Comparison of ENCODE assay signal across 9 mouse cellular contexts in genomic region chr2:6100755-6101154, GRCm38 (mm10). TPM values are rescaled to one million over a fixed set of nuclear protein-coding genes. Genes with fewer than 3 reads are reported as not detected.
A peak's percentile ranks its signal among the peaks of the same experiment; 100 is the strongest.
DNase-seq lines count a peak whose midpoint lies in the region; ATAC-seq and TF ChIP-seq lines count a peak whose summit lies in the region.
"Had no signal": no experiment of that assay in that cellular context is flagged by ENCODE, and none has a peak within 500 bp of the region (broad histone marks: within the 10 kb centered on the region; RNA-seq: fewer than 3 reads in every experiment).

No protein-coding gene starts in this region.

- intact Hi-C loops in heart, adult 2 months (cut with DNase I), result no loop called here

- WGBS in heart, adult 2 months, result 55% methylated on average over 20 of the region's 20 CpGs
- WGBS in forebrain, embryonic 16.5 days, result 51% methylated on average over 19 of the region's 20 CpGs
- WGBS in liver, embryonic 13.5 days (ENCODE audit: insufficient replicate concordance), result 24% methylated on average over 20 of the region's 20 CpGs

- TF ChIP-seq CTCF in heart, adult 2 months (IDR thresholded peaks at IDR 0.05), result no peak
- TF ChIP-seq CTCF in E14TG2a.4 (conservative IDR thresholded peaks at IDR 0.05; ENCODE audit: low read length), result no peak

- no peak overlapping the region for H3K27ac ChIP-seq in heart, adult 2 months
- H3K27ac ChIP-seq in forebrain, embryonic 16.5 days (ENCODE audit: low read length), result no peak overlapping the region
- H3K27ac ChIP-seq in liver, embryonic 13.5 days, result no peak overlapping the region
- H3K27ac ChIP-seq: macrophage had no signal

- no peak for TF ChIP-seq EP300 in heart, adult 2 months (IDR thresholded peaks at IDR 0.05; ENCODE audit: insufficient read depth, low read depth, low read length)

- TF ChIP-seq POLR2A in heart, adult 2 months (IDR thresholded peaks at IDR 0.05; ENCODE audit: insufficient read depth, low read depth, low read length), result no peak

- peak overlapping the region; percentile 88 for H3K4me2 ChIP-seq in forebrain, embryonic 16.5 days (ENCODE audit: low read length)
- H3K4me2 ChIP-seq in liver, embryonic 13.5 days, result peak overlapping the region; percentile 58

- H3K9me3 ChIP-seq in E14TG2a.4 (ENCODE audit: low read length), result peaks cover 7% of the 10 kb centered on the region
- H3K9me3 ChIP-seq in forebrain, embryonic 16.5 days (ENCODE audit: control insufficient read depth, low read length), result no peaks in the 10 kb centered on the region
- H3K9me3 ChIP-seq in liver, embryonic 13.5 days (replicated peaks), result no peaks in the 10 kb centered on the region

- DNase-seq in heart, adult 2 months, result no peak
- no peak for DNase-seq in heart, adult 8-10 months (ENCODE audit: low spot score)
- DNase-seq in liver, embryonic 13.5 days, result no peak
- DNase-seq in adrenal gland, postnatal 10 days, result no peak
- DNase-seq in urinary bladder, postnatal 10 days (ENCODE audit: low spot score), result no peak
- no peak for DNase-seq in layer of hippocampus, postnatal 25 days (ENCODE audit: extremely low spot score in 1 of 2, low spot score in 1 of 2)

- no peaks in the 10 kb centered on the region; the same call in 1 of the 2 replicates for H3K4me1 ChIP-seq in heart, adult 2 months (ENCODE audit: control insufficient read depth, insufficient read depth, low read length)
- peaks cover 56% of the 10 kb centered on the region for H3K4me1 ChIP-seq in E14TG2a.4 (replicated peaks; ENCODE audit: low read depth, low read length)
- H3K4me1 ChIP-seq in forebrain, embryonic 16.5 days (replicated peaks; ENCODE audit: control insufficient read depth, insufficient read depth, low read length), result peaks cover 9% of the 10 kb centered on the region
- peaks cover 9% of the 10 kb centered on the region; the same call in 1 of the 2 replicates for H3K4me1 ChIP-seq in liver, embryonic 13.5 days (replicated peaks)

- no peaks in the 10 kb centered on the region for H3K79me2 ChIP-seq in heart, adult 2 months (replicated peaks; ENCODE audit: control insufficient read depth, insufficient read depth, low read length)

- H3K36me3 ChIP-seq in heart, adult 2 months (ENCODE audit: control insufficient read depth, insufficient read depth, low read length), result peaks cover 7% of the 10 kb centered on the region
- H3K36me3 ChIP-seq in E14TG2a.4 (ENCODE audit: insufficient read depth, low read length), result no peaks in the 10 kb centered on the region
- no peaks in the 10 kb centered on the region for H3K36me3 ChIP-seq in forebrain, embryonic 16.5 days (ENCODE audit: control insufficient read depth, insufficient read depth)
- no peaks in the 10 kb centered on the region for H3K36me3 ChIP-seq in liver, embryonic 13.5 days

- ATAC-seq in forebrain, embryonic 16.5 days, result no peak; the same call in 1 of the 2 replicates
- no peak for ATAC-seq in liver, embryonic 13.5 days (ENCODE audit: low read depth)

- no peaks in the 10 kb centered on the region for H3K27me3 ChIP-seq in heart, adult 2 months (ENCODE audit: control insufficient read depth, insufficient read depth, low read length)
- peaks cover 46% of the 10 kb centered on the region for H3K27me3 ChIP-seq in E14TG2a.4 (ENCODE audit: insufficient read depth, low read length)
- H3K27me3 ChIP-seq in forebrain, embryonic 16.5 days (replicated peaks; ENCODE audit: control insufficient read depth, insufficient read depth, low read length), result no peaks in the 10 kb centered on the region
- peaks cover 60% of the 10 kb centered on the region for H3K27me3 ChIP-seq in liver, embryonic 13.5 days

- peak overlapping the region; percentile 51 for H3K9ac ChIP-seq in heart, adult 2 months (ENCODE audit: low read depth, low read length)
- H3K9ac ChIP-seq in forebrain, embryonic 16.5 days (replicated peaks; ENCODE audit: low read depth, low read length), result peak overlapping the region; percentile 56
- no peak overlapping the region for H3K9ac ChIP-seq in liver, embryonic 13.5 days

- H3K4me3 ChIP-seq in heart, adult 2 months, result peak overlapping the region; percentile 34; the same call in 1 of the 2 replicates
- H3K4me3 ChIP-seq in E14TG2a.4 (replicated peaks; ENCODE audit: low read length), result peak overlapping the region; percentile 79
- peak overlapping the region; percentile 50 for H3K4me3 ChIP-seq in forebrain, embryonic 16.5 days (replicated peaks; ENCODE audit: low read length)
- H3K4me3 ChIP-seq in liver, embryonic 13.5 days (replicated peaks), result peak overlapping the region; percentile 26

RNA-seq across cellular contexts. Expression of gene Proser2, which starts 29.3 kb away (rescaled TPM):
- total RNA-seq in heart, adult 2 months (2021), result 10 to 100 TPM; 12.2 to 16.6 TPM
- polyA plus RNA-seq in heart, adult 2 months (2012; rRNA removed), result 4.7 and 5.0 TPM in 2 replicates
- 10 to 100 TPM in 3 of 4 experiments, 1 to 10 TPM in 1; 8.5 to 15.9 (median 14.0) TPM for total RNA-seq in heart, adult 8-10 months (2022)
- 3.7 and 4.0 TPM in 2 replicates for polyA plus RNA-seq in forebrain, embryonic 16.5 days (2015; fragmentation: Nextera tagmentation; extraction: Ambion mirVana)
- 4.5 and 5.2 TPM in 2 replicates for polyA plus RNA-seq in liver, embryonic 13.5 days (2015; fragmentation: Nextera tagmentation; extraction: Ambion mirVana)
- total RNA-seq in adrenal gland, postnatal 10 days (2021), result 1 to 10 TPM; 7.9 to 9.8 TPM
- total RNA-seq in layer of hippocampus, postnatal 25 days (2021), result 1 to 10 TPM; 2.2 to 2.4 TPM
- polyA plus RNA-seq: macrophage had no signal

Comparison
In these comparisons a context has a peak if more than half of its experiments do, and no peak if none do; other contexts are left out.
1. H3K4me3 ChIP-seq: peak in every context shown above with its lines; median percentile 79 in E14TG2a.4; 50 in forebrain, embryonic 16.5 days; 34 in heart, adult 2 months; 26 in liver, embryonic 13.5 days.